Mouse (Mus musculus) hindbrain, embryonic 12.5 days (tissue): Measurements from ENCODE around the gene Rere. TPM values are rescaled to one million over a fixed set of nuclear protein-coding genes. Genes with fewer than 3 reads are reported as not detected.

Experiments used
- ATAC-seq: fragments of 200-750 bp; cut with Nextera tagmentation; 2 replicates; pipeline ENCODE4 v1.8.0; 2017; ENCODE audit warnings: moderate TSS enrichment; ENCODE audit not compliant: low FRiP score
- H3K27ac ChIP-seq: fragments of 300-500 bp; sonication (generic); 2 replicates; pipeline ENCODE4 v1.5.1; 2016; ENCODE audit warnings: mild to moderate bottlenecking
- H3K27me3 ChIP-seq: fragments of 300-500 bp; sonication (generic); 2 replicates; pipeline ENCODE4 v1.6.1; 2016; ENCODE audit warnings: mild to moderate bottlenecking
- H3K36me3 ChIP-seq: fragments of 300-500 bp; sonication (generic); 2 replicates; pipeline ENCODE4 v1.6.1; 2016; ENCODE audit warnings: mild to moderate bottlenecking
- H3K4me1 ChIP-seq: fragments of 300-500 bp; sonication (generic); 2 replicates; pipeline ENCODE4 v1.6.1; 2016
- H3K4me2 ChIP-seq: fragments of 300-500 bp; sonication (generic); replicated peaks from 2 replicates; pipeline ENCODE4 v1.6.1; 2016; ENCODE audit warnings: mild to moderate bottlenecking
- H3K4me3 ChIP-seq: fragments of 300-500 bp; sonication (generic); 2 replicates; pipeline ENCODE4 v1.5.1; 2016; ENCODE audit warnings: mild to moderate bottlenecking
- H3K9ac ChIP-seq: fragments of 300-500 bp; sonication (generic); 2 replicates; pipeline ENCODE4 v1.6.1; 2016; ENCODE audit warnings: mild to moderate bottlenecking, moderate library complexity
- H3K9me3 ChIP-seq: fragments of 300-500 bp; sonication (generic); replicated peaks from 2 replicates; pipeline ENCODE4 v1.6.1; 2016; ENCODE audit warnings: mild to moderate bottlenecking
- WGBS: fragments of 180-500 bp; shearing (Covaris S2); methylation state at CpG from one replicate; pipeline ENCODE4 v1.1.7; 2016; 5-methylcytosine and 5-hydroxymethylcytosine counted together
- polyA plus RNA-seq: library from polyadenylated mRNA; unstranded; fragments of >200 nt; fragmentation: Nextera tagmentation; extraction: Ambion mirVana; gene quantifications from 2 replicates; pipeline ENCODE4 v1.2.1, GENCODE M21; 2016

Rere gene
- polyA plus RNA-seq, 1 experiment from 2014 or later = 60.5 TPM

DNA sequence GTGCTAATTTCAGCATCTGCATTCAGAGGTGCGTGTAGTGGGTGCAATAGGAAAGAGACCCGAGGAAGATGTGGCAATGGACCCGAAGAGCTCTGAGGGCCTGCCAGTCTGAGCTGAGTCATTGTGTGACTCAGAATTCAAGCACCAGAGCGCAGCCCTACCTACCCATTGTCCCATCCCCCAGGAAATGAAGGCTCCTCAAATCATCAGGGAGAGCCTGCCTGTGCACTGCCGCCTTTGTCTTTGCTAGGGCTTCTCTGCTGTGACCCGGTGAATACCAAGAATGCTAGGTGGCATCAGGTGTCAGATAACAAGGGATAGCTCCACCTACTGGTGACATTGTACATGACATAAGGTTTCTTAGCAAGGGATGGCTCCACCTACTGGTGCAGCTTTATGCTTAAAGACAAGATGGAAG, 41.5 kb upstream of the Rere start:
- H3K4me2 ChIP-seq = peak overlapping the region; percentile 80
- H3K4me1 ChIP-seq = peaks cover 50% of the 10 kb centered on the region
- peaks cover 44% of the 10 kb centered on the region for H3K36me3 ChIP-seq
- peak overlapping the region; percentile 40; the same call in 1 of the 2 replicates for H3K27ac ChIP-seq
- H3K4me3 ChIP-seq = peak overlapping the region; percentile 85
- no peaks in the 10 kb centered on the region for H3K9me3 ChIP-seq
- no peaks in the 10 kb centered on the region for H3K27me3 ChIP-seq
- ATAC-seq = no peak
- H3K9ac ChIP-seq = no peak overlapping the region
- WGBS = 8% methylated on average over 6 of the region's 6 CpGs

DNA sequence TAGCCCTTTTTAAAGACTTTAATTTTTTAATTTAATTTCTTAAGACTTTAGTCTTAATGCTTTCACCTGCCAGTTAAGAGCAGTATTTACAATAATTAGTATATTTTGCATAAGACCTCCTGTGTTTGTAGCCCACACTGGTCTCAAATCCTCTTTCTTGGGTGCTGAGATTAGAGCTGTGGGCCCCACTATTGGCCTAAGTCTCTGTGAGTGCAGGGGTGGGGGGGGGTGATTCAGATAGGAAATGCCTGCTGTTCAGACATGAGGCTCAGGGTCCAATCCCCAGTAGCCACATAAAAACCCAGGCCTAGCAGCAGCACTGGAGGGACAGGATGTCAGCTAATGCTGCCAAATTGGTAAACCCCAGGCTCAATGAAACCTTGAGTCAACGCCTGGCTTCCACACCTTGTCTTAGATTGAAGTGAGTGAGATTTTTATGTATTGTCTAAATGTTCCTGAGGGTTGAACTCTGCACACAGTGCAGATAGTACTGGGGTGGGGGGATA, 41.0 kb upstream of the Rere start:
- Histone ChIP-seq H3K4me3 (no peak overlapping the region), H3K36me3 (peaks cover 49% of the 10 kb centered on the region), H3K9me3 (no peaks in the 10 kb centered on the region), H3K9ac (no peak overlapping the region), H3K4me2 (no peak overlapping the region), H3K27ac (no peak overlapping the region), H3K4me1 (peaks cover 50% of the 10 kb centered on the region), H3K27me3 (no peaks in the 10 kb centered on the region)
- WGBS = 79% methylated on average over 1 of the region's 1 CpGs
- no peak for ATAC-seq

DNA sequence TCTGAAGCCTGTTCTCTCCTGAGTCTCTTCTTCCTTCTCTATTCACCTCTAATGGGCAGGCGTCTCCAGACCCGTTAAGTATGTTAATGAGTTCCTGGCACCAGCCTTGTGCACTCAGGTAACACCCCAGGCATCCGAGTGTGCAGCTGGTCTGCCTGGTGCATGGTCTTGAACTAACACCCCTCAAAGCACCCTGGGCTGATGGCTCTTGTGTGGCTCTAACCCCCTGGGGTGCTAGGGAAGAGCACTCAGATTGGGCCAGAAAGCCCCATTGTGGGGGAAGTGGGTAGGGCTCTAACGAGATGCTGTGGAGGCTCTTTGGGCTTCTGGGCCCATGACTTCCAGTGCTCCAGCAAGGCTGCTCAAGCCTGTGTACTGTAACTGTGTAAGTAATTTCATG, 39.7 kb upstream of the Rere start:
- no peak overlapping the region for H3K4me3 ChIP-seq
- H3K36me3 ChIP-seq = peaks cover 62% of the 10 kb centered on the region
- no peak overlapping the region for H3K27ac ChIP-seq
- H3K4me2 ChIP-seq = no peak overlapping the region
- no peaks in the 10 kb centered on the region for H3K27me3 ChIP-seq
- no peak for ATAC-seq
- no peaks in the 10 kb centered on the region for H3K9me3 ChIP-seq
- peaks cover 47% of the 10 kb centered on the region for H3K4me1 ChIP-seq
- WGBS = 67% methylated on average over 4 of the region's 4 CpGs
- H3K9ac ChIP-seq = peak overlapping the region; percentile 29; the same call in 1 of the 2 replicates

DNA sequence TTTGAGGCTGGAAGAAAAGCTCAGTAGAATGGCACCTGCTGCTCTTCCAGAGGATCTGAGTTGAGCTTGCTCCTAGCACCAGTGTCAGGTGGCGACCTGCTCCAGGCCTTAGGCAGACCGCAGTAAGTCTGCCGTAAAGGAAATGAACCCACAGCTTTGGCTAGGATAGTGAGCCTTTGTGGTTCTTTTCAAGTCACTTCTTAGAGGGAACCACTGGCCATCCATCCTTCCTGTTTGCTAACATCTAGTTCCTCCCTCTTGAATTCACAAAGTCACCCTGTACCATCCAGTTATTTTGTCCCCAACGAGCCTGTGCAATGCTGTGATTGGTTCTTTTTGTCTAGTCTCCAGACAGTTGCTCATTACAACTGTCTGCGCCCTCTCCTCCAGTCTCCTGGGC, 38.7 kb upstream of the Rere start:
- Histone ChIP-seq H3K4me3 (no peak overlapping the region), H3K4me2 (no peak overlapping the region), H3K36me3 (peaks cover 72% of the 10 kb centered on the region), H3K9ac (no peak overlapping the region), H3K4me1 (peaks cover 45% of the 10 kb centered on the region), H3K9me3 (no peaks in the 10 kb centered on the region), H3K27me3 (no peaks in the 10 kb centered on the region), H3K27ac (no peak overlapping the region)
- 81% methylated on average over 5 of the region's 5 CpGs for WGBS
- ATAC-seq = no peak

DNA sequence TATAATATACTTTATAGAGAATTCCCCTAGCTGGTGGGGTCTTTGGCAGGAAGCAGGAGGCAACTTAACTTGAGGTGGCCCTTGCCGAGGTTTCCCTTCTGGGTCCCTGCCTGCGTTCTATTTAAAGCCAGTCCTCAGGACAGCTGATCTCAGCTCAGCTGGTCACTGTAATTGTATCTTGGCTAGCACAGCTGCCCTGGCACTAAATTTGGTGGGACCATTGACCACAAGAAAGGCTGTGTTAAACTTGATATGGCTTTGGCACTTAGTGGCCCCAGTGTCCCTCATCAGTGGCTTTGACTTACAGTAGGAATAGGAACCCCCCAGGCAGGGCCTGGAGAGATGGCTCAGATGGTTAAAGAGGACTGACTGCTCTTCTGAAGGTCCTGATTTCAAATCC, 35.6 kb upstream of the Rere start:
- Histone ChIP-seq H3K27me3 (no peaks in the 10 kb centered on the region), H3K27ac (no peak overlapping the region), H3K4me3 (no peak overlapping the region), H3K4me2 (no peak overlapping the region), H3K9ac (no peak overlapping the region), H3K9me3 (no peaks in the 10 kb centered on the region), H3K4me1 (peaks cover 28% of the 10 kb centered on the region), H3K36me3 (peaks cover 88% of the 10 kb centered on the region)
- WGBS = 77% methylated on average over 2 of the region's 2 CpGs
- ATAC-seq = no peak

DNA sequence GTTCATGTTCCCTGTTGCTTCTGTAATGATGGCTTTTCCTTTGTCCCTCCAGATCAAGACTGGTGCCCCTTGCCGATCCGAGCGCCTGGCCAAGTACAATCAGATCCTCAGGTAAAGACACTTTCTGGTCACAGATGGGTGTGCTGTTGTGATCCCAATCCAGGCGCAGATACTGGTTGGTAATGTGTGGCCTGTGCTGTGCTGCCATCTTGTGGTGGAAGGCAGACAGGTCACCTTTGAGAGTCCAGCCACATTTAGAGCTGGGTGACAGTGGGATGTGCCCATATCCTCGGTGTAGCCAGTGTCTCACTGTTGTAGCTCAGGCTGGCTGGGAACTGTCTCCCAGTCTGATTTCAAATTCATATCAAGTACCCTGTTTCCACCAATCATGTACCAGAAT, 33.4 kb upstream of the Rere start:
- no peaks in the 10 kb centered on the region for H3K9me3 ChIP-seq
- H3K27me3 ChIP-seq = no peaks in the 10 kb centered on the region
- WGBS = 65% methylated on average over 5 of the region's 5 CpGs
- H3K36me3 ChIP-seq = peaks cover 73% of the 10 kb centered on the region
- H3K4me1 ChIP-seq = peaks cover 25% of the 10 kb centered on the region
- no peak overlapping the region for H3K4me3 ChIP-seq
- H3K4me2 ChIP-seq = no peak overlapping the region
- H3K9ac ChIP-seq = no peak overlapping the region
- ATAC-seq = peak; percentile 51
- no peak overlapping the region for H3K27ac ChIP-seq

DNA sequence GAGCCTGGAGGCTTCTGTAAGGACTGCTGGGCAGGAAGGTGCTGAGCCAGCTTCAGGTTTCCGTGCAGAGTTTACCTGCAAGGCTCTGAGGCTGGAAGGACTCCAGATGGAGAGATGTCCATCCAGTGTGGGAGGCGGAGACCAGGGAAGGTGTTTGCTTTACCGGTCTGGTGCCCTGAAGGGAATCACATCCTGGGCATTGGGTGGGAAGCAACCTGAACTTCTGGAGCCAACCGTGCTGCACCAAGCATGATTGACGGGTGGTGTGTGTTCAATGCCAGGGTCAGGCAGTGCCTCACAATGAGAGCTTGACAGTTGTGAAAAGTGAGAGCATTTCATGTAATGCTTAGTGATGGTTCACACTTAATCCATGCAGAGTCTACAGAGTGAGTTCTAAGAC, 32.5 kb upstream of the Rere start:
- H3K27ac ChIP-seq = no peak overlapping the region
- no peak for ATAC-seq
- H3K4me3 ChIP-seq = no peak overlapping the region
- no peak overlapping the region for H3K9ac ChIP-seq
- peaks cover 22% of the 10 kb centered on the region for H3K4me1 ChIP-seq
- H3K4me2 ChIP-seq = no peak overlapping the region
- no peaks in the 10 kb centered on the region for H3K9me3 ChIP-seq
- H3K27me3 ChIP-seq = no peaks in the 10 kb centered on the region
- 81% methylated on average over 5 of the region's 5 CpGs for WGBS
- H3K36me3 ChIP-seq = peaks cover 64% of the 10 kb centered on the region

DNA sequence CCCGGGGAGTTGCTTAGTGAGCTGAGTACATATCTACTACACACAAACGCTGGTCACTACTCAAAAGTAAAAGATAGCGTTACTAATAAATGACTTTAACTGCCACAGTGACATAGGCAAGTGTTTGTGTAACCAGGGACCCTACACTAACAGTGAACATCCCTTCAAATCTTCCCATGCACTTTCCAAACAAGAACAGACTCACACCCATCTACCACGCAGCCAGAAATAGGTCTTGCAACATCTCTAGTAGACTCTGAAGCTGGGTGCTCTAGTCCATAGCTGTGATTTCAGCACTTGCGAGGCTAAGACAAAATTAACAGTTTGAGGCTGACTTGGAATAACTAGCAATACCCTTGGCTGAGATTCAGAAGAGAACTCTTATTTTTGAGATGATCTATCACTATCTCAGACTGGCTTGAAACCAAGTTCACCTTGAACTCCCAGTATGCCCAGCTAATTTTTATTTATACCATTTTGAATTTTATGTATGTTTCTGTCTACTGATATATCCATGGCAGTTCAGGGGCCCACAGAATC, 31.6 kb upstream of the Rere start:
- Histone ChIP-seq H3K27ac (0 out of 2 replicates have a peak overlapping the region, but pooled peaks have one; percentile 77), H3K4me3 (no peak overlapping the region), H3K4me2 (no peak overlapping the region), H3K27me3 (no peaks in the 10 kb centered on the region), H3K4me1 (peaks cover 22% of the 10 kb centered on the region), H3K36me3 (peaks cover 55% of the 10 kb centered on the region), H3K9me3 (no peaks in the 10 kb centered on the region), H3K9ac (no peak overlapping the region)
- ATAC-seq = no peak
- 79% methylated on average over 5 of the region's 5 CpGs for WGBS

DNA sequence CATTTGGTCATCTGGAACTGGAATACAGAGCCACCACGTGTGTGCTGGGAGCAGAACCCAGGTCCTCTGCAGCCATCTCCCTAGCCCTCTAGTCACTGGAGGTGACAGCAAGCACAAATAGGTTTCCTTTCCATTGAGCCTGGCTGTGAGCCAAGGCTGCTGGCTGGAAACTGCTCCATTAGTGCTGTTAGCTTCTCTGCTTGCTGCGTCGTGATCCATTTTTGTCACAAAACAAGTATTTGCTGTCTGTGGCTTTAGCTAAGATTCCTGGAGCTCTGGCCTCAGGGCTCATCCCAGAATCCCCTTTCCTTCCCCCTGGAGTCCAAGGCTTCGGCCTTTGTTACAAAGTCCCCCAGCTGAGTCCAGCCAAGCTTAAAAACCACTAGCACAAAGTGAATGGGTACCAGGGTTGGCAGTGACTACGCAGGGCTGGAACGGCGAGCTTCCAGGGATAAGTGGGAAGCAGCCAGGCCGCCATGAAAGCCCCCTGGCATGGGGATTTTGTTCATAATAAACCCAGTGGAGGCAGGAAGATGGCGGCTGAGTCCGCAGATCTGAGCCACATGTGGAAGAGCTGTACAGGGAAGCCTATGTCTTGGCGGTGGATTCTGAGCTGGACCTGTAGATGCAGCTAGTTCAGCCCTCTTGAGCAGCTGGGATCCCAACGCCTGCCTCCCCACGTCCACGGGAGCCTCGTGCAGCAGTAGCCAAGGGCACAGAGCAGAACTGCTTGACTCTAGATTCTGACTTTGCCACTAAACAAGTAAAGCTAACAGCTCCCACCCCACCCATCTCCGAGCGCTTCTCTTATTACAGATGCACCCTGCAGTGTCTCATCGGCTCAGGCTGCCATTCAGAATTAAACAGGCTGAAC, 30.7 kb upstream of the Rere start:
- WGBS = 38% methylated on average over 18 of the region's 18 CpGs
- no peak overlapping the region for H3K4me2 ChIP-seq
- peaks cover 46% of the 10 kb centered on the region for H3K36me3 ChIP-seq

DNA sequence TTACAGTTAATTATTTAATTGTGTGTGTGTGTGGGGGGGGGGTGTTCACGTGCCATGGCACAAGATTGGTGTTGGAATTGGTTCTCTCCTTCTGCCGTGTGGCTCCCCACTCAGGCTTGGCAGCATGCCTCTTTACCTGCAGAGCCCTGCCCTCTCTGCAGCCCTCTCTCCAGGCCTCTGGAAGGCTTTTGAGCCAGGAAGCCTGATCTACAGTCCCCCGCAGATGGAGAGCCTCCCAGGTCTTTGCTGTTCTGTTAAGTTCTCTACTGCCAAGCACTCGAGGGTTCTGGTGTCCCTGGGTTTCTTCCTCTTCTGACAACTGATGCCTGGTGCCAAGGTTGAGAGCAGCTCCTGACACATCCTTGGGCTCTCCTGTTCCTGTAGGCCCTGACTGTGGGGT, 27.0 kb upstream of the Rere start:
- H3K27me3 ChIP-seq = no peaks in the 10 kb centered on the region
- no peak for ATAC-seq
- H3K9ac ChIP-seq = no peak overlapping the region
- no peaks in the 10 kb centered on the region for H3K9me3 ChIP-seq
- 77% methylated on average over 4 of the region's 4 CpGs for WGBS
- no peak overlapping the region for H3K4me3 ChIP-seq
- H3K4me2 ChIP-seq = no peak overlapping the region
- H3K4me1 ChIP-seq = peaks cover 45% of the 10 kb centered on the region
- H3K36me3 ChIP-seq = peaks cover 12% of the 10 kb centered on the region
- H3K27ac ChIP-seq = 0 out of 2 replicates have a peak overlapping the region, but pooled peaks have one; percentile 24

More for the DNA sequence above, 30.7 kb upstream of the Rere start:
- Histone ChIP-seq H3K27me3 (no peaks in the 10 kb centered on the region), H3K27ac (peak overlapping the region; percentile 77), H3K9ac (no peak overlapping the region), H3K4me1 (peaks cover 22% of the 10 kb centered on the region), H3K4me3 (no peak overlapping the region), H3K9me3 (no peaks in the 10 kb centered on the region)
- ATAC-seq = peak; percentile 51

DNA sequence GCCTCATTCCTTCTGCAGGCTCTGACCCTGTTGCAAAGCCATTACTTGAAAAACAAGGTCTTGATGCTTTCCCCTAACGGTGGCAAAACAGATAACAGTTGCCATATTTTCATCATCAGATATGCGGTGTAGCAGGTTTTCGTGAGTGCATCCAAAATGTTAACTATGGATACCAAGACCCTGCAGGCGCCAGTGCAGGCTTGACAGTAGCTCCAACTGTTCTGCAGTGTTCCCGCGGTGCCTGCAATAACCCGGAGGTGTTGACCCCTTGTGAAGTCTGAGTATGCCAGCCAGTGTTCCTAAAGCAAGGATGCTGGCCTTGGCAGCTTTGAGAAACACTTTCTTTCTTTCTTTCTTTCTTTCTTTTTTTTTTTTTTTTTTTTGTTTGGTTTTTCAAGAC, 26.3 kb upstream of the Rere start:
- no peaks in the 10 kb centered on the region for H3K27me3 ChIP-seq
- no peaks in the 10 kb centered on the region for H3K9me3 ChIP-seq
- H3K36me3 ChIP-seq = peaks cover 7% of the 10 kb centered on the region; the same call in 1 of the 2 replicates
- H3K27ac ChIP-seq = 0 out of 2 replicates have a peak overlapping the region, but pooled peaks have one; percentile 30
- no peak overlapping the region for H3K9ac ChIP-seq
- H3K4me3 ChIP-seq = no peak overlapping the region
- H3K4me1 ChIP-seq = peaks cover 45% of the 10 kb centered on the region
- no peak overlapping the region for H3K4me2 ChIP-seq
- no peak for ATAC-seq
- WGBS = 83% methylated on average over 7 of the region's 7 CpGs
